Mouse (Mus musculus) liver, embryonic 18 days (tissue): ENCODE measurements around the gene Whamm. TPM values are rescaled to one million over a fixed set of nuclear protein-coding genes. Genes with fewer than 3 reads are reported as not detected.

ENCODE experiments used
- polyA plus RNA-seq: library from polyadenylated mRNA; depleted of rRNA; stranded (reverse); fragments of >200 nt; gene quantifications from 2 replicates; pipeline ENCODE4 v1.2.3, GENCODE M21; 2012; rRNA removed

Gene Whamm
- 10.9 and 14.2 TPM in 2 replicates for polyA plus RNA-seq

GRCm38 (mm10) chr7:81571108-81571940 is at the start of gene Whamm:
TSS of gene Whamm (plus strand) at chr7:81571266.

GRCm38 (mm10) chr7:81566892-81567291 is 4.2 kb upstream of the Whamm start, which contains the start of gene Fsd2:
TSS of gene Fsd2 (minus strand) at chr7:81566944.

Other genes starting within 250 kb of the Whamm start
- 1,312 and 1,425 TPM in 2 replicates for gene Rps17, start 226.0 kb upstream of the Whamm start, polyA plus RNA-seq
- 0.03 and 0.14 TPM in 2 replicates for gene Cpeb1, start 115.8 kb upstream of the Whamm start, polyA plus RNA-seq
- gene Ap3b2, start 77.3 kb upstream of the Whamm start, polyA plus RNA-seq: 0.01 and 0.02 TPM in 2 replicates
- not detected in 2 replicates for gene BC048679, start 73.0 kb upstream of the Whamm start, polyA plus RNA-seq
- 0.13 and 0.20 TPM in 2 replicates for gene Fsd2, start 4.3 kb upstream of the Whamm start, polyA plus RNA-seq
- 4.4 and 4.8 TPM in 2 replicates for gene Homer2, start 136.3 kb downstream of the Whamm start, polyA plus RNA-seq
- gene Ramac, start 191.7 kb downstream of the Whamm start, polyA plus RNA-seq: 27.6 and 28.5 TPM in 2 replicates
- gene 3110040N11Rik, start 218.2 kb downstream of the Whamm start, polyA plus RNA-seq: 21.2 and 23.0 TPM in 2 replicates